Mouse (Mus musculus) right cerebral cortex, postnatal 4 days (tissue): ENCODE results near the gene Cage1.

Source experiments
- DNase-seq: peaks from one replicate; pipeline ENCODE4 v3.0.0-alpha.2; 2022

Cage1 gene

DNA sequence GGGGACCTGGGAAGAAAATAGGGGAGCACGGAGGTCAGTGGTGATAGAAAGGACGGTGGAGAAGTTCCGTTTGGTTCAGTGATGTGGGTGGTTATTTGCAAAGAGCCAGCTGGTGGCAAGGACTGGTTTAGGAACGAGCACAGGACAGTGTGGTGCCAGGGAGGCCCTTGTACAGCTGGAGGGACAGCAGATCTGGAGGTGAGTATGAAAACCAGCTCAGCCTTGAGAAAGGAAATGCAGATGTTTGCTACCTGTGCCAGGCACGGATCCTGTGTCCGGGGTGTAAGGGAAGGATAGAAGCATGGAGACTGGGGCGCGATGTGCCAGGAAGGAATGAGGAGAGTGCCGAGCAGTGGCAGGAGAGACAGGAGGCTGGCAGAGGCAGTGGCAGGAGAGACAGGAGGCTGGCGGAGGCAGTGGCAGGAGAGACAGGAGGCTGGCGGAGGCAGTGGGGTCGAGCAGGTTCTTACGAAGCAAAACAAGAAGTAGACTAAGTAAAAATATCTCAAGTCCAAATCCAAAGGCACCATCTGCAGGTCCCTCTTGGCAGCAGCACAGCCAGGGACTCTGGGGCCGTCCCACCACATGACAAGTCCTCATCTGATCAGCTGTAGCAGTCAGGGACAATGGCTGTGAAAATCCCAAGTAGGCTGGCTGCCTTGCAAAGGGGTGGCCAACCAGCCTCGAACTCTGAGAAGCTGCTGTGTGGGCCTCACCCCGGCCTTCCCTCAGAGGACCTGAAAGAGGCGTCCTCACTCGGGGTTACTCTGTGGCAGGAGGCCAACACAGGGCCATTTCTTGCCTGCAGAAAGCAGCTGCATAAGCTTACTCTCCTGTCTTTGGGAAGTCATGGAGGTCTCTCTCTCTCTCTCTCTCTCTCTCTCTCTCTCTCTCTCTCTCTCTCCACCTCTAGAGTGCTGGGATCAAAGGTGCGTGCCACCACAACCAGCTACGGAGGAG lies 72.5 kb downstream of the Cage1 start:
- no peak for DNase-seq

DNA sequence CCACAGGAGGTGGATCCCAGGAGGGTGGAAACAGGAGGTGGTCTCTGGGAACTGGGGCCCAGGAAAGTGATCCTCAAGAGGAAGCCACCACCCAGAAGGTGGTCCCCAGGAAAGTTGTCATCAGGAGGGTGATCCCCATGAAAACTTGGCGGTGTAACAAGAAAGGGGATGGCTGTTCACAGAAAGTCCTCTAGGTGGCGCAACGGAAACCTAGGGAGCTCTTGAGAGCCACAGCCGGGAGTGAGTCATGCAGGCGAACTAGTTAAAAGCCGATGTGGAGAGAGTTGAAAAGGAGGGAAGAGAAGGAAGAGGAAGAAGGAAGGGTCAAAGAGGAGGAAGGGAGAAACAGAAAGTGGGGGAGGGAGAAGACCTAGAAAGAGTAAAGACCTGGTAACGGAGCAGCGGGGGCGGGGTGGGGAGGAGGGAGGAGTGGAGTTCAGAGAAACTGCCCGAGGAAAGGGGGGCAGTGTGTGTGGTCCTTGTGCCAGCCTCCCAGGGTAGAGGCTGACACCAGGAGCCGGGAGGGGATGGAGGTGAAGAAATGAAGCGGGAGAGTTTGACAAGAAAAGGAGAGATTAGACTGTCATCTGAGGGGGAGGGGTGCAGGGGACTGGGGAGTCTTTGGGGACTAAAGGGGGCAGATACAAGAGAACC lies 73.4 kb downstream of the Cage1 start:
- DNase-seq: peak; percentile 60

- DNase-seq: no peak
Measured at GRCm38 (mm10) chr13:37962541-37962940, 74.3 kb downstream of the Cage1 start.

GRCm38 (mm10) chr13:37959936-37960335 lies 76.9 kb downstream of the Cage1 start:
- DNase-seq: no peak

- no peak for DNase-seq
Measured at GRCm38 (mm10) chr13:37959239-37959907, 77.5 kb downstream of the Cage1 start.

GRCm38 (mm10) chr13:37958498-37959238 lies 78.2 kb downstream of the Cage1 start:
- DNase-seq: no peak
